Mouse (Mus musculus): ENCODE measurements around the gene Gm10197. TPM values are rescaled to one million over a fixed set of nuclear protein-coding genes. Genes with fewer than 3 reads are reported as not detected.

The Gm10197 gene
- not detected in 2 replicates for polyA plus RNA-seq (2012)

GRCm38 (mm10) chr19:53371666-53372065 lies at the start of gene Gm10197:
Gene Gm10197, minus strand, starts transcription at chr19:53371766.
- H3K4me1 ChIP-seq (ENCODE audit: control insufficient read depth): peaks cover 8% of the 10 kb centered on the region
- no peak within 1 kb of the TSS for H3K4me3 ChIP-seq (replicated peaks)
- no peaks in the 10 kb centered on the region for H3K9me3 ChIP-seq (ENCODE audit: control insufficient read depth, low read length)
- H3K36me3 ChIP-seq (ENCODE audit: control insufficient read depth): peaks cover 73% of the 10 kb centered on the region
- TF ChIP-seq TAL1 (IDR thresholded peaks at IDR 0.05; ENCODE audit: low read length) (no peak), GATA1 (IDR thresholded peaks at IDR 0.05; ENCODE audit: low read length) (no peak)
- H3K27me3 ChIP-seq (ENCODE audit: control insufficient read depth): no peaks in the 10 kb centered on the region

GRCm38 (mm10) chr19:53420924-53421582 lies 49.5 kb upstream of the Gm10197 start:
- no peaks in the 10 kb centered on the region for H3K9me3 ChIP-seq (ENCODE audit: control insufficient read depth, low read length)
- H3K4me1 ChIP-seq (ENCODE audit: control insufficient read depth): peaks cover 12% of the 10 kb centered on the region
- H3K36me3 ChIP-seq (ENCODE audit: control insufficient read depth): no peaks in the 10 kb centered on the region
- H3K27me3 ChIP-seq (ENCODE audit: control insufficient read depth): peaks cover 36% of the 10 kb centered on the region
- no peak for TF ChIP-seq TAL1 (IDR thresholded peaks at IDR 0.05; ENCODE audit: low read length)
- TF ChIP-seq GATA1 (IDR thresholded peaks at IDR 0.05; ENCODE audit: low read length): no peak
- H3K4me3 ChIP-seq (replicated peaks): peak overlapping the region; percentile 54

GRCm38 (mm10) chr19:53419834-53420233 lies 48.3 kb upstream of the Gm10197 start:
- peaks cover 29% of the 10 kb centered on the region for H3K27me3 ChIP-seq (ENCODE audit: control insufficient read depth)
- no peaks in the 10 kb centered on the region for H3K9me3 ChIP-seq (ENCODE audit: control insufficient read depth, low read length)
- H3K36me3 ChIP-seq (ENCODE audit: control insufficient read depth): no peaks in the 10 kb centered on the region
- TF ChIP-seq GATA1 (IDR thresholded peaks at IDR 0.05; ENCODE audit: low read length) (no peak), TAL1 (IDR thresholded peaks at IDR 0.05; ENCODE audit: low read length) (no peak)
- peaks cover 15% of the 10 kb centered on the region for H3K4me1 ChIP-seq (ENCODE audit: control insufficient read depth)
- H3K4me3 ChIP-seq (replicated peaks): no peak overlapping the region

GRCm38 (mm10) chr19:53415198-53415597 lies 43.6 kb upstream of the Gm10197 start:
- Histone ChIP-seq H3K9me3 (ENCODE audit: control insufficient read depth, low read length) (no peaks in the 10 kb centered on the region), H3K36me3 (ENCODE audit: control insufficient read depth) (no peaks in the 10 kb centered on the region), H3K4me3 (replicated peaks) (peak overlapping the region; percentile 10), H3K4me1 (ENCODE audit: control insufficient read depth) (peaks cover 12% of the 10 kb centered on the region), H3K27me3 (ENCODE audit: control insufficient read depth) (no peaks in the 10 kb centered on the region)
- TF ChIP-seq TAL1 (IDR thresholded peaks at IDR 0.05; ENCODE audit: low read length) (no peak), GATA1 (IDR thresholded peaks at IDR 0.05; ENCODE audit: low read length) (no peak)

GRCm38 (mm10) chr19:53414650-53415049 lies 43.1 kb upstream of the Gm10197 start:
- TF ChIP-seq GATA1 (IDR thresholded peaks at IDR 0.05; ENCODE audit: low read length): no peak
- no peak for TF ChIP-seq TAL1 (IDR thresholded peaks at IDR 0.05; ENCODE audit: low read length)
- Histone ChIP-seq H3K9me3 (ENCODE audit: control insufficient read depth, low read length) (no peaks in the 10 kb centered on the region), H3K4me3 (replicated peaks) (no peak overlapping the region), H3K4me1 (ENCODE audit: control insufficient read depth) (peaks cover 13% of the 10 kb centered on the region), H3K27me3 (ENCODE audit: control insufficient read depth) (no peaks in the 10 kb centered on the region), H3K36me3 (ENCODE audit: control insufficient read depth) (no peaks in the 10 kb centered on the region)

GRCm38 (mm10) chr19:53413617-53414380 lies 42.2 kb upstream of the Gm10197 start:
- Histone ChIP-seq H3K4me3 (replicated peaks) (no peak overlapping the region), H3K9me3 (ENCODE audit: control insufficient read depth, low read length) (no peaks in the 10 kb centered on the region), H3K36me3 (ENCODE audit: control insufficient read depth) (no peaks in the 10 kb centered on the region), H3K27me3 (ENCODE audit: control insufficient read depth) (no peaks in the 10 kb centered on the region), H3K4me1 (ENCODE audit: control insufficient read depth) (peaks cover 14% of the 10 kb centered on the region)
- TF ChIP-seq TAL1 (IDR thresholded peaks at IDR 0.05; ENCODE audit: low read length): no peak

- H3K9me3 ChIP-seq (ENCODE audit: control insufficient read depth, low read length): no peaks in the 10 kb centered on the region
- TF ChIP-seq TAL1 (IDR thresholded peaks at IDR 0.05; ENCODE audit: low read length) (no peak), GATA1 (IDR thresholded peaks at IDR 0.05; ENCODE audit: low read length) (no peak)
Measured at GRCm38 (mm10) chr19:53412149-53412848, 40.7 kb upstream of the Gm10197 start.

GRCm38 (mm10) chr19:53409663-53410307 lies 38.2 kb upstream of the Gm10197 start:
- Histone ChIP-seq H3K27me3 (ENCODE audit: control insufficient read depth) (no peaks in the 10 kb centered on the region), H3K9me3 (ENCODE audit: control insufficient read depth, low read length) (no peaks in the 10 kb centered on the region), H3K36me3 (ENCODE audit: control insufficient read depth) (no peaks in the 10 kb centered on the region), H3K4me3 (replicated peaks) (no peak overlapping the region), H3K4me1 (ENCODE audit: control insufficient read depth) (peaks cover 10% of the 10 kb centered on the region)
- TF ChIP-seq TAL1 (IDR thresholded peaks at IDR 0.05; ENCODE audit: low read length) (no peak), GATA1 (IDR thresholded peaks at IDR 0.05; ENCODE audit: low read length) (no peak)

More at GRCm38 (mm10) chr19:53412149-53412848, 40.7 kb upstream of the Gm10197 start:
- peaks cover 14% of the 10 kb centered on the region for H3K4me1 ChIP-seq (ENCODE audit: control insufficient read depth)
- H3K27me3 ChIP-seq (ENCODE audit: control insufficient read depth): no peaks in the 10 kb centered on the region
- H3K36me3 ChIP-seq (ENCODE audit: control insufficient read depth): no peaks in the 10 kb centered on the region
- H3K4me3 ChIP-seq (replicated peaks): no peak overlapping the region

All from erythroblast, embryonic 14.5 days (primary cell).